Mouse (Mus musculus): ENCODE measurements around the gene Tbc1d24. TPM values are rescaled to one million over a fixed set of nuclear protein-coding genes. Genes with fewer than 3 reads are reported as not detected.

Tbc1d24 gene
- polyA plus RNA-seq, 1 experiment from 2014 or later: 9.1 TPM

DNA sequence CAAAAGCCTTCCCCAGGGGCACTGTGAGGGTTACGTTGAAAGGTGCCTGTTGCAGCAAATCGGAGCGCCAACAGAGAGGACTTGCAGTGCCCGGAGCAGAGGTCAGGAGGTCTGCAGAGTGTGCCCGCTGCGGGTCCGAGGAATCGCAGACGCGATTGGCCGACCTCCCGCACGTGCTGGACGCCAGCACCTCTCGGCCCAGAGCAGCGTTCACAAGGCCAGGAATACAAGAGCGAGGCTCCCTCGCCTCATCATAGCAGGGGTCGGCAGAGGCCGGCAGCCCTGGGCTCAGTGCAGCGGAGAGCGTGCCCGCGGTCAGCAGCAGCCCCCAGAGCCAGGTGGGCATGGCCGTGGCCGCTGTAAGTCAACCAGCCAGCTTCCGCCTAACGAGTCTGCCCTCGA lies 3.3 kb upstream of the Tbc1d24 start:
- peak overlapping the region; percentile 88 for H3K9ac ChIP-seq
- no peaks in the 10 kb centered on the region for H3K9me3 ChIP-seq
- WGBS: under 1% methylated on average over 29 of the region's 29 CpGs
- H3K4me1 ChIP-seq: peaks cover 77% of the 10 kb centered on the region
- peak overlapping the region; percentile 97 for H3K27ac ChIP-seq
- peak overlapping the region; percentile 69 for H3K4me3 ChIP-seq
- H3K27me3 ChIP-seq: no peaks in the 10 kb centered on the region
- H3K36me3 ChIP-seq: no peaks in the 10 kb centered on the region
- H3K4me2 ChIP-seq (replicated peaks): peak overlapping the region; percentile 98
- ATAC-seq (ENCODE audit: low FRiP score, low read depth): no peak

DNA sequence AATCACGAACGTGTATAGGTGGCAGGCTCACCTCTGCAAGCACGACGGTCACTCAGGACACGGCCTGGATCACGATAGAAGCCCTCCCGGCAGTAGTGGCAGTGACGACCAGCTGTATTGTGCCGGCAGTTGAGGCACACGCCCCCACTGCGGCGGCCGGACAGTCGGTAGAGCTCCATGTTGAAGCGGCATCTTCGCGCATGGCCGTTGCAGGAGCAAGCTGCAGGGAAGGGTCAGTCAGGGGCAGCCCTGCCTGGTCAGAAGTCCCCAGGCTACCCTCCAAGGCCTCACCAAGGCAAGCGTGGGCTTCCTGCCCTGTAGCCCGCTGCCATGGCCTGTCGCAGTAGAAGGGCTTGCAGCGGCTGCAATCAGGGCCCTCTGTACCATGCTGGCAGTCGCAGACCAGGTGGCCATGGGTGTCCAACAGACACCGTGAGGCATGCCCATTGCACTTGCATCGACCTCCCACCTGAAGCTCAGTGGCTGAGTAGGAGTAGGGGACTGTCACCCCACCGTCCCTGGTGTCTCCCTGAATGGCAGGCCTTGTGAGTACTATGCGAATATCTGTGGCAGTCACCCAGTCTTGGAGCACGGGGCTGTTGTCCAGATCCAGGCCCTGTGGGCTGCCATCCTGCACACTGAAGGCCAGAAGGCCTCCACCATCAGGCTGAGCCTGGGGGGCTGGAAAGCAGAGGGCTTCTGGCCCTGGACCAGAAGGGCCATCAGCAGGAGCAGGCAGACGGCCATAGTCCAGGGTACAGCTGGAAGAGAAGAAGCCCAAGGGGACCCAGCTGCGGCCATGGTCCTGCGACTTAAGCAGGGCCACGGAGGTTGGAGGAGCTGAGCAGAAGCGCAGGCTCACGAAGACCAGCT lies 2.6 kb upstream of the Tbc1d24 start:
- ATAC-seq (ENCODE audit: low FRiP score, low read depth): no peak
- Histone ChIP-seq H3K27me3 (no peaks in the 10 kb centered on the region), H3K4me1 (peaks cover 81% of the 10 kb centered on the region)

DNA sequence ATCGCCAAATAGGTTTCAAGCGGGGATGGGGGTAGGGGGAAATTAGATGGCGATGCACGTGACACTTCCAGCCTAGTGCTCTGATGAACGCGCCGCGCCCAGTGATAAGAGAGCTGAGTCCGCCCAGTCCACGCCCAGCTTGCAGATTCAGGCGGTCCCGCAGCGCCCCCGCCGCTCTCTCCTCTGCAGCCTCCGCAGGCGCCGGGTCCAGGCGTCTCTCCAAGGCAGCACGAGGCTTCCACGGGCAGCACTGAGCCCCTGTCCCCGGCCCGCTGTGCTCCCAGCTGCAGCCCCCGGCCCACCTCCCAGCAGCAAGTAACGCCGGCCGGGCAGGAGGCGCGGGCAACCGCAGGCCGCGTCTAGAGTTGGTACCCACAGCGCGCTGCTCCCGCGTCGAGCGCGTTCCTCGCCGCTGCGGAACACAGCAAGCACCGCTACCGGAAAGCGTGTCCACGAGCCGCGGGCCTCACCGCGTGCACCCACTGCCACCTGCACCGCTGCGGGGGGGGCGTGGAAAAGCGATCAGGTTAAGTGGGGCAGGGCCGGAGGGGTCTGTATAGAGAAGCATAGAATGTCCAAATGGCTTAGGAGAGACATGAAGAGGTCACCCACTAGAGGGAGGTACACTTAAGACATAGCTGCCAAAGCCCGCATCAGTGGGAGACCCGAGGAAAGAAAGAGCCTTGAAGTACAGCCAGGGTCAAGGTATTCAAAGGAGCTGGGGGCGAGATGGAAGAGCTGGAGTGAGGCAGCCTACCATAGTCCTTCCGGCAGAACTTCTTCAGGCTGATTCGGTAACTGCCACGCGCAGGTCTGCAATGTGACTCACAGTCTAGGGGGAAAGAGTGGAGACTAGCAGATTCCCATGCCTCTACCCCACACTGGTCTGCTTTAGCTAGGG lies 1.3 kb upstream of the Tbc1d24 start:
- no peaks in the 10 kb centered on the region for H3K9me3 ChIP-seq
- H3K4me3 ChIP-seq: peak overlapping the region; percentile 69
- no peaks in the 10 kb centered on the region for H3K36me3 ChIP-seq
- H3K27ac ChIP-seq: peak overlapping the region; percentile 52; the same call in 1 of the 2 replicates
- 5% methylated on average over 62 of the region's 62 CpGs for WGBS
- H3K27me3 ChIP-seq: no peaks in the 10 kb centered on the region
- peaks cover 79% of the 10 kb centered on the region for H3K4me1 ChIP-seq
- peak overlapping the region; percentile 88 for H3K9ac ChIP-seq
- no peak for ATAC-seq (ENCODE audit: low FRiP score, low read depth)
- peak overlapping the region; percentile 98 for H3K4me2 ChIP-seq (replicated peaks)

More for the DNA sequence above, 2.6 kb upstream of the Tbc1d24 start:
- H3K9ac ChIP-seq: peak overlapping the region; percentile 88
- 54% methylated on average over 34 of the region's 34 CpGs for WGBS
- H3K9me3 ChIP-seq: no peaks in the 10 kb centered on the region
- H3K4me3 ChIP-seq: peak overlapping the region; percentile 69
- peak overlapping the region; percentile 97 for H3K27ac ChIP-seq
- H3K4me2 ChIP-seq (replicated peaks): peak overlapping the region; percentile 98
- H3K36me3 ChIP-seq: no peaks in the 10 kb centered on the region

DNA sequence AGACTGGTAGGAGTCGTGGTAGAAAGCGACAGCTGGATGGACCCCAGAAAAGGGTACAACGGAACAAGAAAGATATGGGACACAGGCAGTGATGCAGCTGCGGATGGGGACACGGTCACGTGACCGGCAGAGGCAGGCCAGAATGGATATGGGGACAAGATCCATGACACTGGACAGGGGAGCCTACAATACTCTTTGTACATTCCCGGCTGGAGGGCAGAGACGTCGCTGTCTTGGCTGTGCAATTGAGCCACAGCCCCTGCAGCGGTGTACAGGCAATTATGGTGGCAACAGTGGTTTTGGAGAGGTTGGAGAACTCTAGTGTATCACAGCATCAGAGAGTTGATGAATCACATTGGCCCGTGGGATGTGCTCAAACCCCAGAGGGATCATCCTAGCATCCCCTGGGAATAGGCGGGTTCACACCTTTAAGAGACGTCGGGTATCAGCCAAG lies 573 bp upstream of the Tbc1d24 start:
- Histone ChIP-seq H3K4me2 (replicated peaks) (peak overlapping the region; percentile 98), H3K36me3 (no peaks in the 10 kb centered on the region), H3K4me1 (peaks cover 72% of the 10 kb centered on the region), H3K27me3 (no peaks in the 10 kb centered on the region), H3K9me3 (no peaks in the 10 kb centered on the region), H3K4me3 (peak overlapping the region; percentile 69), H3K9ac (peak overlapping the region; percentile 88), H3K27ac (0 out of 2 replicates have a peak overlapping the region, but pooled peaks have one; percentile 52)
- no peak for ATAC-seq (ENCODE audit: low FRiP score, low read depth)
- WGBS: 7% methylated on average over 15 of the region's 15 CpGs

DNA sequence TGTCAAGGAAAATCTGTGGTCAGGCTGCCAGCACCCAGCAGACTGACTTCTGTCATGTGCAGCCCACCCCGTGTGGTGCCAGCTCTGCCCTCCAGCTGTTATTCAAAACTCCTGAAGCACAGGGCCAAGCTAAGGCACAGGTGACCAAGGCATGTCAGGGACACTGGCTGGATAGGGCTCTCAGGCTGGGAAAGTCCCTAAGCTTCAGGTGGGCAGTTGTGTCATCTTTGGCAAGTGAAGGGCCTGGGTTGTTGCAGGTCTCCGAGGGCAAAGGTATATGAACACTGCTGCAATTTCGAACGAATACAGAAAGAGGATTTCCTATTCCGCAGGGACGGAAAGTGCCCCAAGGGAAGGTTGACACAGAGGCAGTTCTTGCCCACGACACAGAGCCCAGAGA lies 516 bp downstream of the Tbc1d24 start:
- no peaks in the 10 kb centered on the region for H3K36me3 ChIP-seq
- H3K4me3 ChIP-seq: peak overlapping the region; percentile 69
- no peak for ATAC-seq (ENCODE audit: low FRiP score, low read depth)
- H3K4me2 ChIP-seq (replicated peaks): peak overlapping the region; percentile 98
- H3K27me3 ChIP-seq: no peaks in the 10 kb centered on the region
- H3K4me1 ChIP-seq: peaks cover 61% of the 10 kb centered on the region
- H3K9ac ChIP-seq: peak overlapping the region; percentile 88
- H3K9me3 ChIP-seq: no peaks in the 10 kb centered on the region
- WGBS: 8% methylated on average over 7 of the region's 7 CpGs
- no peak overlapping the region; the same call in 1 of the 2 replicates for H3K27ac ChIP-seq

DNA sequence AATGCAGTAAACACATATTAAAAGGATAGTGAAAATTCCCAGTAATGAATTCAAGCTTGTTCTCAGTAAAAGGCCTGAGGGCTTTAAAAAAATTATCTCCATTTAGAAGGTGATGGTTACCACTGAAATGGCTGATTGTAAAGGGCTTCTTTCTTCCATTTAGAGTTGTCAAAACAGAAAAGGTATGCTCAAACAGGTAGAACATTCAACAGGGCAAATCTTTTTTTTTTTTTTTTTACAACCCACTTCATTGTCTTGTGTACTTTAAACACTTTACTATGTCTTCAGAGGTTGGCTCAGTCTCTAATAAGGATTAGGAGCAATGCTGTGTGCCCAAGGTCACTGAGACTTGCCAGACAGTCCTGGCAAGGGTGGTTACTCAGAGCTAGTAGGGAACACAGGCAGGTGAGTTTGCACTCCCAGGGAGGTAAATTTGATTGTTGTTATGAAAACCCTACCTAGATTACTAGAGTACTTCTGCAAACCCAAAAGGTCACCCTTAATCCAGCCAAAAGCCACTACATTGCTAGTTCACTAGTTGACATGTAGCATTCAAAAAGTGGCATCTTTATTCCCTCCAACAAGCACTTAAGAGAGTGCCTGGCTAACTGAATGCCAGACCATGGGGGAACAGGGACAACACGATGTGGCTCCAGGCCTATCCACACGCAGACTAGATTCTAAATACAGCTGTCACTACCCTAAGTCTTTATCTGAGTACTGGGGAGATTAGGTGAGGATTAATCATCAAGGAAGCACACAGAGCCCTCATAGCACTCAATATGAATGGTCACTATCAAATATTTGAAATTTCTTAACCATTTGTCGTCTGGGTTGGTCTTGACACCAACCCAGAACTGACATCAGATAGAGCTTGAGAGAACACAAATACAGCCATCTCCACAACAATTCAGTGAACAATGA lies 1.5 kb downstream of the Tbc1d24 start:
- Histone ChIP-seq H3K4me3 (peak overlapping the region; percentile 69), H3K27me3 (no peaks in the 10 kb centered on the region), H3K36me3 (no peaks in the 10 kb centered on the region), H3K4me2 (replicated peaks) (peak overlapping the region; percentile 98), H3K27ac (no peak overlapping the region), H3K9ac (peak overlapping the region; percentile 40; the same call in 1 of the 2 replicates), H3K9me3 (no peaks in the 10 kb centered on the region), H3K4me1 (peaks cover 56% of the 10 kb centered on the region)
- ATAC-seq (ENCODE audit: low FRiP score, low read depth): no peak
- WGBS: 73% methylated on average over 3 of the region's 3 CpGs

DNA sequence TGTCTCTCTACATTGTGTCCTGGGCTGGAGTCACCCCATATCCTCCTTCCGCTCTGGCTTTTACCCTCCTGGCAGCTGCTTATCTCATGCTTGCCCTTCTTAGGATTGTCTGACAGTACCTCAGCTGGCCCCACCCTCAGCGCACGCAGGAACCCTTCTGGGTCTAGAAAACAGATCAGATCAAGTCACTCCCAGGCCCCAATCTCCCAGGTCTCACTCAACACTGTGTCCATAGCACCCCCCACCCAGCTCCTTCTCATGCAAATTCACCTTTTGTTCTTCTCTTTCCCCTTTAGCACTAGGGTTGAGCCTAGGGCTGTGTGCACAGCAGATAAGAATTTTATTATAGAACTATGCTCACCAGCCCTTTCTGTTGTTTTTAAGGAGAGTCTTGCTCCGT lies 2.3 kb downstream of the Tbc1d24 start:
- H3K36me3 ChIP-seq: no peaks in the 10 kb centered on the region
- H3K9ac ChIP-seq: peak overlapping the region; percentile 53
- no peak overlapping the region for H3K4me3 ChIP-seq
- peaks cover 49% of the 10 kb centered on the region for H3K4me1 ChIP-seq
- H3K4me2 ChIP-seq (replicated peaks): no peak overlapping the region; the same call in 1 of the 2 replicates
- no peaks in the 10 kb centered on the region for H3K27me3 ChIP-seq
- H3K27ac ChIP-seq: peak overlapping the region; percentile 2; the same call in 1 of the 2 replicates
- H3K9me3 ChIP-seq: no peaks in the 10 kb centered on the region
- 62% methylated on average over 4 of the region's 4 CpGs for WGBS
- ATAC-seq (ENCODE audit: low FRiP score, low read depth): no peak

DNA sequence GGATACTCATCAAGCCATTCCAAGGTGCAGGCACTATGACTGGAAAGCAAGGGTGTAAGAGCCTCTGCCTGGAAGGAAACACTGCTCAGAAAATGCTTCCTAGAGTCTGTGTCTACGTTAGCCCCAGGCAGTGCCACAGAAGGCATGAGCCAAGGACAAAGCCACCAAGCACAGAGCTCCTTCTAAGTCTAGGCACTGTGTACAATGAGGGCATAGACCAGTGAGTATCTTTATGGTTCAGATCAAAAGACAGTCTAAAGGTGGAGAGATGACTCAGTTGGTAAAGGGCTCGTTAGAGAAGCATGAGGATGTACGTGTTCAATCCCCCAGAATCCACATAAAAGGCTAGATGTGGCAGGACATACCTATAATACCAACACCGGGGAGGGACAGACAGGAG lies 4.3 kb downstream of the Tbc1d24 start:
- Histone ChIP-seq H3K4me2 (replicated peaks) (no peak overlapping the region), H3K4me1 (peaks cover 29% of the 10 kb centered on the region), H3K36me3 (no peaks in the 10 kb centered on the region), H3K9me3 (no peaks in the 10 kb centered on the region), H3K27ac (no peak overlapping the region), H3K9ac (no peak overlapping the region), H3K27me3 (no peaks in the 10 kb centered on the region), H3K4me3 (no peak overlapping the region)
- no peak for ATAC-seq (ENCODE audit: low FRiP score, low read depth)
- 78% methylated on average over 4 of the region's 4 CpGs for WGBS

DNA sequence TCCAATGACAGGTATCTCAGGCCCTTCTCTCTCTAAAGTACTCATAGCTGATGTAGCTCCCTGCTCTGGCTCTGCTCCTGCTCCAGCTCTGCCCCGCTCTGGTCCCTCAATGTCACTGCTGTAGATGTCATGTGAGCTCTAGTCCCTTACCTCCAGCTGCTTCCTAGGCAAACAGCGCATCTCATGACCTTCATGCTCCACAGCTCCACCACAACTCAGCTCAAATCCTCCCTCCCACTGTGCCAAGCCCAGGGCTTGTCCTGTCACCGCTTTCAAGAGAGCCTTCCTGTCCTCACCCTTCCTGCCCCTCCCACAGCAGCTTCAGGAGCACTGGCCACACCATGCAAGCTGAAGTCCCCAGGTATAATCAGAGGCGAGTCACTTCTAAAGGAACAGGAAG lies 5.6 kb downstream of the Tbc1d24 start:
- Histone ChIP-seq H3K27me3 (no peaks in the 10 kb centered on the region), H3K4me3 (no peak overlapping the region), H3K4me2 (replicated peaks) (no peak overlapping the region), H3K9me3 (no peaks in the 10 kb centered on the region), H3K4me1 (peaks cover 22% of the 10 kb centered on the region), H3K36me3 (no peaks in the 10 kb centered on the region), H3K27ac (no peak overlapping the region), H3K9ac (no peak overlapping the region)
- WGBS: 64% methylated on average over 4 of the region's 4 CpGs
- ATAC-seq (ENCODE audit: low FRiP score, low read depth): no peak

DNA sequence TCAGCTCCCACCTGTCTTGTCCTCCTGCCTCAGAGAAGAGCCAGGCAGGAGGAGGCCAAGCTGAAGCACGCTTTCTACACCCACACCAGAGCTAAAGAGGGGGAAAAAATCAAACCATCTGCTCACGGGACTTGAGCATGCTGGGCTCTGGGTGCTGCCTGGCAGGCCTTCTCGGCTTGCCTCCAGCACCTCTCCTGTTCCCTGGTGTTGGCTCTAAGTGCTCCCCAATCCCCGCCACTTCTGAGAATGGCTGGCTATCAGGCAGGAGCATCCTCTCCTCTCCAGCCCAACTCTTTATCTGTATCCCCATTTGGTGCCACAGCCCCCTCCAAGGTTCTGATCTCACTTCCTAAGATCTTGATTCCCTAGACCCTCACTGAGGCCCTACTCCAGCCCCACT lies 6.1 kb downstream of the Tbc1d24 start:
- Histone ChIP-seq H3K4me1 (peaks cover 22% of the 10 kb centered on the region), H3K4me3 (no peak overlapping the region), H3K27ac (no peak overlapping the region), H3K9me3 (no peaks in the 10 kb centered on the region), H3K36me3 (no peaks in the 10 kb centered on the region), H3K27me3 (no peaks in the 10 kb centered on the region), H3K4me2 (replicated peaks) (no peak overlapping the region), H3K9ac (no peak overlapping the region)
- 78% methylated on average over 4 of the region's 4 CpGs for WGBS
- no peak for ATAC-seq (ENCODE audit: low FRiP score, low read depth)

All from limb, embryonic 13.5 days (tissue).